Mouse (Mus musculus): ENCODE data around the gene Gm2663. TPM values are rescaled to one million over a fixed set of nuclear protein-coding genes. Genes with fewer than 3 reads are reported as not detected.
A peak's percentile ranks its signal among the peaks of the same experiment; 100 is the strongest.
"Not testable (repeated sequence)": the region's sequence is repeated elsewhere in the genome, so short reads cannot be mapped to it uniquely, and the experiment has no call there.

Gene Gm2663
- total RNA-seq (2021) = not detected

GRCm38 (mm10) chr6:40999379-40999778 lies at the start of gene Gm2663:
Gene Gm2663 (minus strand): TSS chr6:40999479.
- DNase-seq; intact Hi-C loops (cut with DNase I): not testable (repeated sequence)

- intact Hi-C loops (cut with DNase I) = no loop called here
- no peak for DNase-seq
These were observed 49.3 kb upstream of the Gm2663 start for GRCm38 (mm10) chr6:41048602-41049001.

GRCm38 (mm10) chr6:41047961-41048360 lies 48.7 kb upstream of the Gm2663 start:
- no peak for DNase-seq
- intact Hi-C loops (cut with DNase I) = no loop called here

GRCm38 (mm10) chr6:41047202-41047601 lies 47.9 kb upstream of the Gm2663 start:
- intact Hi-C loops (cut with DNase I) = no loop called here
- no peak for DNase-seq

- no peak for DNase-seq
- intact Hi-C loops (cut with DNase I) = no loop called here
These were observed 47.3 kb upstream of the Gm2663 start for GRCm38 (mm10) chr6:41046553-41046952.

- no peak for DNase-seq
- intact Hi-C loops (cut with DNase I) = no loop called here
These were observed 45.5 kb upstream of the Gm2663 start for GRCm38 (mm10) chr6:41044753-41045152.

GRCm38 (mm10) chr6:41044314-41044713 lies 45.0 kb upstream of the Gm2663 start:
- DNase-seq = no peak
- intact Hi-C loops (cut with DNase I) = no loop called here

- no peak for DNase-seq
- intact Hi-C loops (cut with DNase I) = no loop called here
These were observed 36.1 kb upstream of the Gm2663 start, which contains the start of gene 2210010C04Rik for GRCm38 (mm10) chr6:41035409-41035808. Gene 2210010C04Rik (minus strand): TSS chr6:41035509.

GRCm38 (mm10) chr6:41032802-41033201 lies 33.5 kb upstream of the Gm2663 start:
- DNase-seq = no peak

GRCm38 (mm10) chr6:41032231-41032630 lies 33.0 kb upstream of the Gm2663 start:
- DNase-seq = no peak
- intact Hi-C loops (cut with DNase I) = no loop called here

More at GRCm38 (mm10) chr6:41032802-41033201, 33.5 kb upstream of the Gm2663 start:
- intact Hi-C loops (cut with DNase I) = no loop called here

GRCm38 (mm10) chr6:41030821-41031220 lies 31.5 kb upstream of the Gm2663 start:
- DNase-seq = no peak
- intact Hi-C loops (cut with DNase I) = no loop called here

GRCm38 (mm10) chr6:41027053-41027452 lies 27.8 kb upstream of the Gm2663 start:
- intact Hi-C loops (cut with DNase I) = no loop called here
- peak; percentile 16 to 35 for DNase-seq

- no peak for DNase-seq
- intact Hi-C loops (cut with DNase I) = no loop called here
These were observed 26.8 kb upstream of the Gm2663 start for GRCm38 (mm10) chr6:41025873-41026650.

- no peak for DNase-seq
- intact Hi-C loops (cut with DNase I) = no loop called here
These were observed 19.9 kb upstream of the Gm2663 start for GRCm38 (mm10) chr6:41019140-41019539.

GRCm38 (mm10) chr6:41018629-41019028 lies 19.4 kb upstream of the Gm2663 start:
- intact Hi-C loops (cut with DNase I) = no loop called here
- DNase-seq = no peak

GRCm38 (mm10) chr6:41015065-41015464 lies 15.8 kb upstream of the Gm2663 start:
- intact Hi-C loops (cut with DNase I) = no loop called here
- no peak for DNase-seq

- intact Hi-C loops (cut with DNase I); DNase-seq: not testable (repeated sequence)
These were observed 34.8 kb downstream of the Gm2663 start, which contains the start of gene 1810009J06Rik for GRCm38 (mm10) chr6:40964454-40964853. Gene 1810009J06Rik (plus strand): TSS chr6:40964754.

GRCm38 (mm10) chr6:40953716-40954115 lies 45.6 kb downstream of the Gm2663 start:
- no peak for DNase-seq
- intact Hi-C loops (cut with DNase I) = no loop called here

- intact Hi-C loops (cut with DNase I) = no loop called here
These were observed 47.5 kb downstream of the Gm2663 start, which contains the start of gene Gm4744 for GRCm38 (mm10) chr6:40951770-40952169. Gene Gm4744 (minus strand): TSS chr6:40951870.

More at GRCm38 (mm10) chr6:40951770-40952169, 47.5 kb downstream of the Gm2663 start, which contains the start of gene Gm4744:
- DNase-seq = no peak
